Mouse (Mus musculus) liver, postnatal 0 days (tissue): ENCODE results near the gene Ctdsp1. TPM values are rescaled to one million over a fixed set of nuclear protein-coding genes. Genes with fewer than 3 reads are reported as not detected.

Source experiments
- ATAC-seq: fragments of 200-750 bp; cut with Nextera tagmentation; 2 replicates; pipeline ENCODE4 v1.8.0; 2017; ENCODE audit warnings: mild to moderate bottlenecking, moderate library complexity
- DNase-seq: peaks from one replicate; pipeline ENCODE4 v3.0.0-alpha.2; 2016
- H3K27ac ChIP-seq: fragments of 300-500 bp; sonication (generic); 2 replicates; pipeline ENCODE4 v1.5.1; 2014; ENCODE audit warnings: antibody characterized with exemption, moderate library complexity, mild to moderate bottlenecking, low read depth
- H3K27me3 ChIP-seq: fragments of 300-500 bp; sonication (generic); 2 replicates; pipeline ENCODE4 v1.6.1; 2014; ENCODE audit warnings: low read length, control low read depth, mixed read lengths; ENCODE audit not compliant: insufficient read depth
- H3K36me3 ChIP-seq: fragments of 300-500 bp; sonication (generic); replicated peaks from 2 replicates; pipeline ENCODE4 v1.6.1; 2014; ENCODE audit warnings: mild to moderate bottlenecking, control low read depth, low read length, moderate library complexity, mixed read lengths; ENCODE audit not compliant: insufficient read depth
- H3K4me1 ChIP-seq: fragments of 300-500 bp; sonication (generic); 2 replicates; pipeline ENCODE4 v1.6.1; 2014; ENCODE audit warnings: antibody characterized with exemption, mild to moderate bottlenecking, control low read depth; ENCODE audit not compliant: insufficient read depth
- H3K4me2 ChIP-seq: fragments of 300-500 bp; sonication (generic); 2 replicates; pipeline ENCODE4 v1.6.1; 2014; ENCODE audit warnings: low read depth, mild to moderate bottlenecking, low read length, moderate library complexity, mixed read lengths
- H3K4me3 ChIP-seq: fragments of 300-500 bp; sonication (generic); 2 replicates; pipeline ENCODE4 v1.5.1; 2014; ENCODE audit warnings: low read depth, low read length
- H3K9ac ChIP-seq: fragments of 300-500 bp; sonication (generic); replicated peaks from 2 replicates; pipeline ENCODE4 v1.6.1; 2014; ENCODE audit warnings: mild to moderate bottlenecking, moderate library complexity
- H3K9me3 ChIP-seq: fragments of 300-500 bp; sonication (generic); 2 replicates; pipeline ENCODE4 v1.6.1; 2016; ENCODE audit warnings: mild to moderate bottlenecking, control low read depth, low read length, mixed read lengths
- CTCF ChIP-seq: sonication (generic); IDR thresholded peaks from 2 replicates; pipeline ENCODE4 v1.5.1; 2016; ENCODE audit warnings: antibody characterized with exemption, low read depth
- EP300 ChIP-seq: IDR thresholded peaks from 2 replicates; pipeline ENCODE4 v1.6.1; 2016; ENCODE audit warnings: antibody characterized with exemption, low read depth, mild to moderate bottlenecking
- WGBS: fragments of 180-500 bp; shearing (Covaris S2); extraction: QIAGEN DNeasy Blood & Tissue Kit; methylation state at CpG from one replicate; pipeline ENCODE4 v1.1.7; 2014; ENCODE audit not compliant: insufficient replicate concordance; 5-methylcytosine and 5-hydroxymethylcytosine counted together
- polyA plus RNA-seq: library from polyadenylated mRNA; unstranded; fragments of >200 nt; fragmentation: Nextera tagmentation; extraction: Ambion mirVana; gene quantifications from 2 replicates; pipeline ENCODE4 v1.2.1, GENCODE M21; 2015

Gene Ctdsp1
- polyA plus RNA-seq, 1 experiment from 2014 or later = 40.4 TPM

GRCm38 (mm10) chr1:74383385-74383784, 7.9 kb upstream of the Ctdsp1 start:
- Histone ChIP-seq H3K4me2 (no peak overlapping the region), H3K27me3 (no peaks in the 10 kb centered on the region), H3K9me3 (no peaks in the 10 kb centered on the region), H3K27ac (no peak overlapping the region), H3K9ac (no peak overlapping the region), H3K36me3 (no peaks in the 10 kb centered on the region), H3K4me3 (no peak overlapping the region), H3K4me1 (peaks cover 25% of the 10 kb centered on the region)
- ATAC-seq (no peak), DNase-seq (no peak)
- no peak for TF ChIP-seq EP300
- TF ChIP-seq CTCF = no peak
- 76% methylated on average over 13 of the region's 13 CpGs for WGBS

- 71% methylated on average over 8 of the region's 8 CpGs for WGBS
- H3K27ac ChIP-seq = no peak overlapping the region
- DNase-seq (no peak), ATAC-seq (no peak)
- no peaks in the 10 kb centered on the region for H3K27me3 ChIP-seq
- peaks cover 25% of the 10 kb centered on the region for H3K4me1 ChIP-seq
- no peaks in the 10 kb centered on the region for H3K9me3 ChIP-seq
- H3K36me3 ChIP-seq = no peaks in the 10 kb centered on the region
- H3K4me3 ChIP-seq = no peak overlapping the region
- no peak overlapping the region for H3K9ac ChIP-seq
- TF ChIP-seq EP300 (no peak), CTCF (no peak)
- H3K4me2 ChIP-seq = no peak overlapping the region
These were observed 6.8 kb upstream of the Ctdsp1 start for GRCm38 (mm10) chr1:74384525-74384924.

GRCm38 (mm10) chr1:74385064-74385463, 6.2 kb upstream of the Ctdsp1 start:
- no peaks in the 10 kb centered on the region for H3K36me3 ChIP-seq
- H3K4me2 ChIP-seq = no peak overlapping the region
- H3K9me3 ChIP-seq = no peaks in the 10 kb centered on the region
- WGBS = 81% methylated on average over 10 of the region's 10 CpGs
- no peak for TF ChIP-seq EP300
- TF ChIP-seq CTCF = no peak
- H3K4me1 ChIP-seq = peaks cover 25% of the 10 kb centered on the region
- no peak for ATAC-seq
- no peak overlapping the region for H3K4me3 ChIP-seq
- no peak overlapping the region for H3K9ac ChIP-seq
- no peak for DNase-seq
- no peaks in the 10 kb centered on the region for H3K27me3 ChIP-seq
- H3K27ac ChIP-seq = no peak overlapping the region

- Histone ChIP-seq H3K27me3 (no peaks in the 10 kb centered on the region), H3K27ac (no peak overlapping the region), H3K4me3 (no peak overlapping the region), H3K9ac (no peak overlapping the region), H3K36me3 (no peaks in the 10 kb centered on the region), H3K4me2 (no peak overlapping the region), H3K9me3 (no peaks in the 10 kb centered on the region), H3K4me1 (peaks cover 30% of the 10 kb centered on the region)
- ATAC-seq (no peak), DNase-seq (no peak)
- TF ChIP-seq CTCF = no peak
- TF ChIP-seq EP300 = no peak
- WGBS = 85% methylated on average over 8 of the region's 8 CpGs
These were observed 5.8 kb upstream of the Ctdsp1 start for GRCm38 (mm10) chr1:74385531-74385930.

- Histone ChIP-seq H3K9me3 (no peaks in the 10 kb centered on the region), H3K36me3 (no peaks in the 10 kb centered on the region), H3K9ac (peak overlapping the region; percentile 77), H3K27me3 (no peaks in the 10 kb centered on the region), H3K4me1 (peaks cover 35% of the 10 kb centered on the region), H3K4me3 (peak overlapping the region; percentile 59), H3K4me2 (peak overlapping the region; percentile 89), H3K27ac (peak overlapping the region; percentile 99)
- DNase-seq (no peak), ATAC-seq (no peak)
- 42% methylated on average over 7 of the region's 10 CpGs for WGBS
- no peak for TF ChIP-seq EP300
- TF ChIP-seq CTCF = no peak
These were observed 5.0 kb upstream of the Ctdsp1 start for GRCm38 (mm10) chr1:74386363-74386713.

GRCm38 (mm10) chr1:74386714-74387385, 4.5 kb upstream of the Ctdsp1 start:
- peak; percentile 94 for DNase-seq
- Histone ChIP-seq H3K36me3 (no peaks in the 10 kb centered on the region), H3K4me2 (peak overlapping the region; percentile 89), H3K4me3 (peak overlapping the region; percentile 59), H3K27me3 (no peaks in the 10 kb centered on the region), H3K9ac (peak overlapping the region; percentile 77), H3K27ac (peak overlapping the region; percentile 99), H3K4me1 (peaks cover 33% of the 10 kb centered on the region), H3K9me3 (no peaks in the 10 kb centered on the region)
- peak; percentile 76 for ATAC-seq
- WGBS = under 1% methylated on average over 26 of the region's 26 CpGs
- TF ChIP-seq EP300 = peak; percentile 84
- peak; percentile 88 for TF ChIP-seq CTCF
